Mouse (Mus musculus) heart, adult 8-10 months (tissue): ENCODE measurements around the gene Wap. TPM values are rescaled to one million over a fixed set of nuclear protein-coding genes. Genes with fewer than 3 reads are reported as not detected.
"Not testable (repeated sequence)": the region's sequence is repeated elsewhere in the genome, so short reads cannot be mapped to it uniquely, and the experiment has no call there.

ENCODE experiments used
- DNase-seq: peaks from one replicate; pipeline ENCODE4 v3.0.0; 2022; ENCODE audit warnings: low spot score
- total RNA-seq, 4 experiments: library from RNA; stranded (reverse); gene quantifications; 2 replicates each; pipeline ENCODE4 v1.2.4; 2022

Wap gene
- not detected for total RNA-seq

- no peak for DNase-seq
Measured at GRCm38 (mm10) chr11:6638537-6638936, at the start of gene Wap. TSS of gene Wap (minus strand) at chr11:6638637.

- DNase-seq: no peak
Measured at GRCm38 (mm10) chr11:6684741-6685140, 46.3 kb upstream of the Wap start.

GRCm38 (mm10) chr11:6680397-6680818, 42.0 kb upstream of the Wap start:
- peak; percentile 68 for DNase-seq

GRCm38 (mm10) chr11:6679694-6680396, 41.4 kb upstream of the Wap start:
- peak; percentile 27 for DNase-seq

- peak; percentile 29 for DNase-seq
Measured at GRCm38 (mm10) chr11:6677530-6677929, 39.1 kb upstream of the Wap start.

- DNase-seq: no peak
Measured at GRCm38 (mm10) chr11:6676641-6677040, 38.2 kb upstream of the Wap start.

GRCm38 (mm10) chr11:6675402-6675801, 37.0 kb upstream of the Wap start:
- peak; percentile 57 for DNase-seq

GRCm38 (mm10) chr11:6674701-6675100, 36.3 kb upstream of the Wap start:
- DNase-seq: no peak

- no peak for DNase-seq
Measured at GRCm38 (mm10) chr11:6670826-6671225, 32.4 kb upstream of the Wap start.

GRCm38 (mm10) chr11:6670044-6670443, 31.6 kb upstream of the Wap start:
- no peak for DNase-seq

- no peak for DNase-seq
Measured at GRCm38 (mm10) chr11:6669041-6669440, 30.6 kb upstream of the Wap start.

- no peak for DNase-seq
Measured at GRCm38 (mm10) chr11:6666634-6667033, 28.2 kb upstream of the Wap start.

- DNase-seq: no peak
Measured at GRCm38 (mm10) chr11:6661206-6661605, 22.8 kb upstream of the Wap start.

GRCm38 (mm10) chr11:6658271-6658670, 19.8 kb upstream of the Wap start, which contains the start of gene Ramp3:
TSS of gene Ramp3 (plus strand) at chr11:6658521.
- DNase-seq: no peak

GRCm38 (mm10) chr11:6654903-6655302, 16.5 kb upstream of the Wap start:
- DNase-seq: peak; percentile 84

GRCm38 (mm10) chr11:6652978-6653377, 14.5 kb upstream of the Wap start:
- DNase-seq: not testable (repeated sequence)

GRCm38 (mm10) chr11:6650519-6650918, 12.1 kb upstream of the Wap start:
- DNase-seq: no peak

GRCm38 (mm10) chr11:6647831-6648724, 9.6 kb upstream of the Wap start:
- DNase-seq: no peak

GRCm38 (mm10) chr11:6644566-6644965, 6.1 kb upstream of the Wap start:
- DNase-seq: no peak

GRCm38 (mm10) chr11:6639072-6639471, 635 bp upstream of the Wap start:
- DNase-seq: no peak

GRCm38 (mm10) chr11:6636150-6636549, 2.3 kb downstream of the Wap start:
- no peak for DNase-seq

- DNase-seq: no peak
Measured at GRCm38 (mm10) chr11:6629655-6630054, 8.8 kb downstream of the Wap start.

- DNase-seq: no peak
Measured at GRCm38 (mm10) chr11:6628568-6628967, 9.9 kb downstream of the Wap start.
